Mouse (Mus musculus): Measurements from ENCODE around the gene Ccl1.

Ccl1 gene

DNA sequence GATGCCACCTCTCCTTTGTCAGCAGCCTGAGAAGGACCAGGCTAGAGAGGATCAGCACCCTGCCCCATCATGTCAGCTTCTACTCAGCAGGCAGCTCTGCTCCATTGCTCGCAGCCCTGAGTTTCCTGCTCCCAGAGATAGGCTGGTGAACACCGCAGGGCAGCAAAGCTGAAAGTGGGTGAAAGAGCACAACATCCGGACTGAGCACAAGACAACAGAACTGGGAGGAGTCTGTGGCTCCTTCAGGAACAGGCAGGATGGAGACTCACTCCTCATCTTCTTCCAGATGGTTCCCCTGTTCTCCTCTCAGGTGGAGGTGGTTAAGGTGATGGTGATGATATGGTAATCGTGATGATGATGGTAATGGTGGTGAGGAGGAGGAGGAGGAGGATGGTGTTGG is at the start of gene Ccl1:
Gene Ccl1 (minus strand): TSS at position 101 of the 400 bp plus-strand sequence.
- no peak for DNase-seq (ENCODE audit: low spot score)

DNA sequence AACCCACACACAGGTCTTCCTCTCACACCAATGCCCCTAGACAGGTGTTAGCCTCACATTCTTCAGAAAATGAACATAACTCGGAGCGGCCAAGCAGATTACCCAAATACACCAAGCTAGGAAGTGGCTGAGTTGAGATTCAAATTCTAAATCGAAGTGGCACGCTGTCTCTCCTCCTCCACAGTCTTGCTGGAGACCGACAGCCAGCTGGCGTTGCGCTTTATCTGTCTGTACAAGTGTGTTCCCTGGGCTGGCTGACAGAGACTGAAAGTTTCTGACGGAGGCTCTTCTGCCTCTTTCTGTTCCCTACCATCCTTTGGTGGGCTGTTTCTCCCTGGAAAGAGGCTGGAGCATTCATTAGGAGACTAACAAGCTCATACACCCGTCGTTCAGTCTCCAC is 45.5 kb upstream of the Ccl1 start:
- no peak for DNase-seq (ENCODE audit: low spot score)

DNA sequence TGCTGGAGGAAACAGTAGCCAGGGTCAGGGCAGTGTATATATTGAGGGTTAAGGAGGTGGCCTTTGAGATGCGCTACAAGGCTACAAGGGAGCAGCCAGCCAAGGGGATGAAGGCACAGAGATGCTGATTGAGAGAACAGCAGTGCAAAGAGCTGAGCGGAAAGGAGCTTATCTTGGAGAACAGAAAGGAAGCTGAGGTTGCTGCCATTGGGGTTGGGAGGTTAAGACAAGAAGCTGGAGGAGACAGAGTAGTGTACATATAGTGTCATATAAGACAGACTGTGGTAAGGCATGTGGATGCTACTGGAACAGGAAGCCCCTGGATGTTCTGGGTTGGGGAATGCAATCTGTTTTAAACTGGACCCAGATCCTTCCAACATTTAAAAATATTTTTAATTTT is 35.4 kb upstream of the Ccl1 start:
- no peak for DNase-seq (ENCODE audit: low spot score)

DNA sequence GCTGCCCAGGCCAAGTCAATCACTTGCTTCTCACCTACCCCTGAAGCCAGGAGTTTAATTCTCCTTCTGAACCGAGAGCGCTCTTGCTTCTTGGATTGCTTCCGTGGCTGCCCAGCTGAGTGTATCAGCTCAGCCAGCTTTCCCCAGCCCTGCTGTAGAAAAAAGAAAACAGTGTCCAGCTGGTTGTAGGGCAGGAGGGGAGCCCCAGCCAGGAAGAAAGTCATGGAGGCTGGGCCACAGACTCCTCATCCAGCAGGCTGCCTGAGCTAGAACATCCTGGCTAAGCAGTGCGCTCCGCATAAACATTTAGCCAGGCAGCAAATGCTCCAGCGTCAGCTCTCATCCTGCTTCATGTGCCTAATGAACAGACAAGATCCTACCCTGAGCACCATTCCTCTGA is 34.9 kb upstream of the Ccl1 start:
- no peak for DNase-seq (ENCODE audit: low spot score)

DNA sequence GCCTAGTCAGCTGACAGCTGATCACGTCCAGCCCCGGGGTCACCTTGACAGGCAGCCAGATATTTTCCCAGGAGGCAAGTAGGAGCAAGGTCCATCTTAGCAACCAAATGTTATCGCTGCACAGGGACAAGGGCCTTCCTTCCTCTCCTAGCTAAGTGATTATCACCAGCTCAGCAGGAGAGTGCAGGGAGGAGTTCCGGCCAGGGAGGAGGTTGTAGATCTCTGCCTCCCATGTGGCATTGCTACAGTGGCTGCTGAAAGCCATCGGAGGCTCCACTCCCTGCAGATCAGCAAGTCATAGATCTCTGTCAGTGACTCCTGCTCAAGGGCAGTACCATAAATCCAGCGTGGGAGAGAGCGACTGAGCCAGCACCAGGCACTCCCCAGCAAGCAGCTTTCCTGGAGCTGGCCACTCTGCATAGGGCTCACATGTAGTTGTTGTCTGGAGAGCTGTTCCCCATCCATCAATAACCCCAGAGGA is 34.5 kb upstream of the Ccl1 start:
- no peak for DNase-seq (ENCODE audit: low spot score)

DNA sequence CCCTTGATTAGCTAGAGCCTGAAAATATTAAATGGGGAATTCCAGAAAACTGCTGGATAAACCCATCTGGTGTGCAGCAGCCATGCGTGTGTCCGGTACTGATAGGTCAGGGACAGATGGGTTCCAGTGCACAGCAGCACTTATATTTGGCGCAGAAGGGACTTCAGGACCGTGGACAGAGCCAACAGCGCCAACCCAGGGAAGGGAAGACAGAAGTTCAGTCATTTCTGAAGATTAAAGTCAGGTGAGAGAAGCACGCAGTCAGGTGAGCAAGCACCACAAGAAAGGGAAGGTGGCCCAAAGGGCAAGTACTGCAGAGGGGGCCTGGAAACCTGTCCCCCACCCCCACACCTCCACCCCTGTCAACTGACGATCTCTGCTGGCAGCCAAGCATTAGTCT is 7.7 kb upstream of the Ccl1 start:
- DNase-seq (ENCODE audit: low spot score): no peak

DNA sequence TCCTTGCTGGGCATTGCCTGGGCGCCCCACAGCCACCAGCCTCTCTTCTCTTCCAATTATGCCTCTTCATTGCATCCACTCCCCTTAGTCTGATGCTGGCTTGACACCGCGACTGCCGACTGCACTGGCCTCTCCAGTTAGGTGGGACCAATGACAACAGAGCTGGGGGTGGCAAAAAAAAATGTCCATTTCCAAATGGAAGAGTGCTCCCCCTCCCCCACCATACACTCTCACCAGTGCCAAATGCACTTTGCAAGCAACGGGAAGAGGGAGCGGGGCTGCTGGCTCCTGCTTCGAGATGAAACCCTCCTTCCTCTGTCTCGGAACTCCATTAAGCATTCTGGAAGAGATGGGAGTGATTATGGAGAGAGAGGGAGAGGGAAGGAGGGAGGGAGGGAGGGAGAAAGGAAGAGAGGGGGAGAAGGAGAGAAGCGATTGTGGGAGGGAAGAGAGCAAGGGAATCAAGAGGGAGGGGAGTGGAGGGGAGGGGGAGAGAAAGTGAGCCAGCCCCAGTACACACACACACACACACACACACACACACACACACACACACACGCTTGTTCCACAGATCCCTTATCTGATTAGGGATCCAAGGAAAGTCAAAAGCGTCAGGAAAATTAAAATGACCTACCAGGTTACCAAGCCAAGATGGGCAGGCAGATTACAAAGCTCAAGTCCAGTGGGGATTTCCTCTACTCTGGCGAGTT is 5.0 kb upstream of the Ccl1 start:
- DNase-seq (ENCODE audit: low spot score): no peak

DNA sequence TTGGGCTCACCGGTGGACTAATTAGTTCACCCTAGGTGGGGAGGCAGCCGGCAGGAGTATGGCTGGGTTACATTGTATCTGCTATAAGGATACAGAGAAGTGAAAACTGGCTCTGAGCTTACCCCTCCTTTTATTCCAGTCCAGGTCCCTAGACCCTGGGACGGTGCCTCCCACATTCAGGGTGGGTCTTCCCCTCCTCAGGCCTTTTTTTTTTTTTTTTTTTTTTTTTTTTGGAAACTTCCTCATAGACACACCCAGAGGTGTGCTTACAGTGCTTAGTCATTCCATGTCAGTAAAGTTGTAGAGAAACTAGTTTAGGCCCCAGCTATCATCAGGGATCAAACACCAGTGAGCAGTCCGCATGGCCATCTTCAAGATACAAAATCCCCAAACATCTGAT is 7.6 kb downstream of the Ccl1 start:
- DNase-seq (ENCODE audit: low spot score): no peak

DNA sequence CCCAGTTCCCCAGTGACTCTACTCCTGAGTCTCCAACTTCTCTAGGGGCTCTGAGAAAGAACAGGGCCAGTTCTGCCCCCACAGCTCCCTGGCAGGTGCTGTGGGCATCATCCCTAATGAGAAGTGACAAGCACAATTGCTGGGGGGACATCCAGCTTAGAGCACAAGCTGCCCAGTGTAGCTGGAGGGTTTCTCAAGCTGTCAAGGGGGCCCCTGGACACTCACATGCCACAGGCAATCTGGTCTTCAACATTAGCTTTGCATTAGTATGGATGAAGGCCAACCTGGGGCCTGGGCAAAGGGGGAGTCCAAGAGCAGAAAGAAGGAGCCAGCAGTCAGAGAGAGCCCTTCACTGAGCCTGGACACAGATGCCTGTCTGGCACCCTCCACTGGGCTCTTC is 14.6 kb downstream of the Ccl1 start:
- no peak for DNase-seq (ENCODE audit: low spot score)

DNA sequence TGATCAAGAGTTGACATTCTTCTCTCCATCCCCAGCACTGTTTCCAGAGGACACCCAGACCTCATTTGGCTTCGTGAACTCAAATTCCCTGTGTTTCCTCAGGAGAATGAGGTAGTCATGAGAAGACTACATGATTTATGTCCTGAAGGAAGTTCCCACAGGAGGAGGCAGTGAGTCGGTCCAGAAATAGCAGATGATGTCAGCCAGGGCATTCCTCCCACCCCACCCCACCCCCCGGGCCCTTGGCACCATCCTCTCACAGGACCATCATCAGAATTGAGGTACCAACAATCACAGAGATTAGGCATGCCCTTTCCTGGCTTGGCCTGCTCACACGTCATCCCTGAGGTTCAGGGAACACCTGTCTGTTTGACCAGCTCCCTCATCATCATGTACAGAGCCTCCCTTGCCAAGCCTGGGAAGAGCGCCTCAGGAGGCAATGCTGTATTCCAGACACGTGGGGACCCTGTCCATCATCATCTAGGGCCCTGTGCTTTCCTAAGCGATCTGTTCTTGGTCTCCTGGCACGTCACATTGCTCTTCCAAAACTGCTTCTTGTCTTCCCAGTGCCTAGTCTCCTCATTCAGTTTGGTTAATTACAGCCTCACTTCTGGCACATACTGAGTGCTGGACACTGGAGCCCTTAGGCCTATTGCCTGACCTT is 31.2 kb downstream of the Ccl1 start:
- no peak for DNase-seq (ENCODE audit: low spot score)

DNA sequence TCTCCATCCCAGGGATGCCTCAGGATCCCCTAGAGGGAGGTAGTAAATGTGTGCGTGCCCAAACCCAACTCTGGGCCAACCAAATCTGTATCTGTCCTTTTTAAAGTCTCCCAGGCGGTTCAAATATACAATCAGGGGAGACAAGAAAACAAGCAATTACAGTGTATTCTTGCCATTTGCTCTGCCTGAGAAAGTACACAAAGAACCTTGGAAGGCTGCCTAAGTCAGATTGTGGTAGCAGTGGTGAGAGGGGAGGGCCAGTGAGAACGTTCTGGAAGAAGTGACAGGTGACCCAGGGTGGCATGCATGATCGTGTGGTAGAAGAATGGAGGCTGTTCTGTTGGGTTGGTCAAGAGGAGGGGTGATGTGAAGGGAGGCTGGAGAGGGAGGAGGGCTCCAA is 46.4 kb downstream of the Ccl1 start:
- no peak for DNase-seq (ENCODE audit: low spot score)

DNA sequence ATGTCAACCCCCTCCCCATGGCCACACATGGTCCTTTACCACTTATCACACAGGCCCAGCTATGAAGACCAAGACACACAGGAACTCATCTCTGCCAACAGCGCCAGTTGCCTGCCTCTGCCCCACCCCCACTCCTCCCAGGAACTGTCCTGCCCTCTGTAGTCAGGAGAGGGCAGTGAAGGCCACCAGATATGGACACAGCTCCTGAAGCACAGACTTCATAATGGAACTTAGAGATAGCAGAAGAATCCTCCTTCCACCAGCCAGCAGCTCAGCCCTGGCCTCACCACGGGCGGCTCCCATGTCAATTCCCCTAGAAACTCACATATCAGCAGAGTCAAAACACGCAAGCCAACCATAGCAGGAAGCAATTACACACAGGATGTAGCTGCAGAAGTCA is 49.9 kb downstream of the Ccl1 start:
- DNase-seq (ENCODE audit: low spot score): no peak

DNA sequence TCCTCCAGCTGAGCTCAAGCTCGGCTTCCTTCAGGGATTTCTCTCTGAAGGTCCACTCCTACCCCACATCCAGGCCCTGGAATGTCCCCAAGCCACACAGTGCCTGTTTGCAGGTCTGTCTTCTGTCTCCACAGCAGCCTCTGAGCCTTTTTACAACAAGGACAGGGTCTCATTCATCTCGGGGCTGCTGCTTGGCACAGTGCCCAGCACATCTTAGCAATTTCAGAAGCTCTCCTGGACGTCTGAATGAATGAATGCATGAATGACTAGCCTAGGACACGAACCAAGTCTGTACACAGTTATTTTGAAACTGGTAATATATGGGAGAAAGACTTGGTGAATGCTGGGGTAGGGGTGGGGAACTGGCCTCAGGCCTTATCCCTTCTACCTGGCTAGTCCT is 52.1 kb downstream of the Ccl1 start:
- DNase-seq (ENCODE audit: low spot score): no peak

DNA sequence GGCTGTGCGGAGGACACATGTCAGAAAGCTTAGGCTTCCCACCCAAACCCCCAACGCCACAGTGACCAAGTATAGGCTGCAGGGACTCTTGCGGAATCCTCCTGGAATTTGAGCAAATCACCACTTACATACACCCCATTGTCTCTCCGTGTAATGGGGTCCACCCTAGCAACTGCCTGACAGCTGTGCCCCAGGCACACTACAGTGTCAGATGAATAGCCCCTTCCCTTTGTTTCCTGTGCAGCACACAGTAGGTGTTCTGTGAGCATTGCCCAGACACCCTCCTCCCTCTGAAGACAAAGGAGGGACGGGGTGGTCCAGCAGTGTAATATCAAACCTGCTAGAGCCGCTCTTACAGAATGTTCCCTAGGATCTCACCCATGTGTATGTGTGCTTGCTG is 54.2 kb downstream of the Ccl1 start:
- DNase-seq (ENCODE audit: low spot score): no peak

DNA sequence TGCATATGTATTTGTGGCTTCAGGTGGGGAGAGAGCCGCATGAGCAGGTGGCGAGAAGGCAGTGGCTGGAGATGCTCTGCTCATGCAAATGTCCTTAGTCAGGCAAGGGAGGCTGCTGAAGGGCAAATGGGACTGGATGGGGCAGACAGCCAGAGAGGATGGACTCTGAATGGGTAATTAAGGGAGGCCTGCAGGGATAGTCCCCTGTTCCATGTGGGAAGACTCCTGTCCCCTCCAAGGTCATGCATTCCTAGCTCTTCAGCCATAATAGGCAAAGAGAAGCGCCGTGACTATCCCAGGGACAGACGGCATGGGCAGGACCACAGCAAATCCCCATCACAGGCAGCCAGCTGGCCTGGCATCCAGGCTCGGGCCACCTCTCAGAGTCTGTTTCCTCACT is 55.5 kb downstream of the Ccl1 start:
- no peak for DNase-seq (ENCODE audit: low spot score)

DNA sequence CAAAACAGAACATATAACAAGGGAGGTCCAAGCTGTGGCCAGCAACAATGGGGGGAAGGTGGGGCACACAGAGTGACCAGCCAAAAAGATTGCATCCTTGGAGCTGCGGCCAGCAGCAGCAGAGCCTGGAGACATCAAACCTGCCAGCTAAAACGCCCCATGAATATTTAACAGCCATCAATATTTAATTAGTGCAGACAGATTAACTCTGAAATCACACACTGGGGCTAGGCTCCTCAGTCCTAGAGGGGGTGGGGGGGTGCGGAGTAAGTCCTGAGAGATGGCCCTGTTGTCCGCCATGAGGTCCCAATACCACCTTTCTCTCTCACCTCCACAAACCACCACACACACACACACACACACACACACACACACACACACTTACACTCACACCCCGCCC is 68.1 kb downstream of the Ccl1 start:
- DNase-seq (ENCODE audit: low spot score): no peak

DNA sequence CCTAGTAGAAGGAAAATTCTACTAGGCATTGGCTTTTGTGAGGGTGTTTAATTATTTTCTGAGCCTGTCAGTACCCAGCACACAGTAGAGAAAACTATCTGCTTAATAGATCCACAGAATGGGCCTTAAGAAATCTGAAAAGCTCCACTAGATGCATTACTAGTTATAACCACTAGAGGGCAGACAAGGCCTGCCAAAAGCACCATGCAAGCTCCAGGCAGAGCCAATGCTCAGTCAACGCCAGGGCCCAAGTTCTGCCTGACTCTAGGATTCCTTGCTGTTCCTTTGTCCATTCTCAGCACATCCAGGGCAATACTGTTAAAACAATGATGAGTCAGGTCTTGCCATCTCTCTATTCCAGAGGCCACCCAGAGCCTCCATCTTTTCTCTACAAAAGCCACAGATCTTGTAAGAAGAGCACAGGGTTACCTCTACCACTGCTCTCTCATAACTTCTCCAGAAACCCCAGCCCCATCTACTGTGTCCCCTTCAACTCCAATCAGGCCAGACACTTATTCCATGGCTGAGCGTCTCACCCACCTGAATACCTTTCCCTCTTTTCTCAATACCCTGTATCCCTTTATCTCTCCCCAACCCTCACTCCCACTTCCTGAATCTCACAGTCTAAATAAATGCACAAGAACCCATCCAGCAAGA is 69.8 kb downstream of the Ccl1 start:
- DNase-seq (ENCODE audit: low spot score): peak; percentile 21

DNA sequence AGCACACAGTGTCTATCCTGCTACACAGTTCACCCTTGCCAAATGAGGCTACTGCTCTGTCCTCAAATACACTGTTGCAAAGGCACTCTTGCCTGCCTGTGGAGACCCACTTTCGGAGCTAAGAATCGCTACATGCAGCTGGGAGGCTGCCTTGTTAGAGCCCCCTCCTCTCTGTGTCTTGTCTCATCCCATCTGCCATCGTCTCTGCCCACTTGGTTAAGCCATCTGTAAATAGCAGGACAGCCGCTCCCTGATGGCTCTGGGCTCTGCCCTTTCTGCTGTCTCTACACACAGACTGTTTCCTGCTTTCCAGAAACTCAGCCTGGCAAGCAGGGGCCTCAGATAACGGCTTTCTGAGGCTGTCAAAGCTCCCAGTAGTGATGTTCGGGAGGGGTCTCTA is 71.5 kb downstream of the Ccl1 start:
- no peak for DNase-seq (ENCODE audit: low spot score)

DNA sequence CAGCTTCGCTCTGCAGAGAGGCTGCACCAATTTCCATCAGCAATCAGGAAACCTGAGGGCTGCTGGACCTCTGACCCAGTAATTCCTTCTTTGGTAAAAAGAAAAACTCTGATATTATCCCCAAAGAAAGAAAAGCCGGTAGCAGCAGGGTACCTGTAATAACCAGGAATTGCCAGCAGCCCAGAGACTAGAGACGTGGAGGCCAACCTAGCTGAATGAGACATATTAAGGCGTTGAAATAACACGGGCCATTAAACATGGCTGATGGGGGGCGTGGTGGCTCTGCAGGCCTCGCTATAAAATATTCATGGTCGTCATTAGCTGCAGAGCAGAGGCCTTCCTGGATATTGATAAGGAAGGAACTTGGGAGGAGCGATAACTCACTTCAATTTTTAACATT is 78.5 kb downstream of the Ccl1 start:
- no peak for DNase-seq (ENCODE audit: low spot score)

DNA sequence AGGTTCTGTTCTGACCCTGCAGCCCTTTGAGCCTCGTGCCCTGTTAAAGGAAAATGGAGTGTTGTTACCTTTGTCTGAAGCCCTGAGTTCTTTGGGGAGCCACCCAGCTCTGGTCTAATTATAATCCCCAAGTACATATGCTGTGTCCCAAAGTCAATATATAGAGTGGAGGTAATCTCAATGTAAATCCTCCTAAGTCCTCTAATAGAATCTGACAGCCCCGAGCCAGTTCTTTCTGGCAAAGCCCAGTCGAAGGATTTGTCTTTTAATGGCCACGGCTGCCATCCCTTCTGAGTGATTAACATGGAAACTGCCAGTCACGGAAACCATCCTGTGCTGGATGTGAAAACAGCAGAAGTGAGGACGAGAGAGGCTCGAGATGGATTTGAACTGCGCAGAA is 79.6 kb downstream of the Ccl1 start:
- DNase-seq (ENCODE audit: low spot score): no peak

DNA sequence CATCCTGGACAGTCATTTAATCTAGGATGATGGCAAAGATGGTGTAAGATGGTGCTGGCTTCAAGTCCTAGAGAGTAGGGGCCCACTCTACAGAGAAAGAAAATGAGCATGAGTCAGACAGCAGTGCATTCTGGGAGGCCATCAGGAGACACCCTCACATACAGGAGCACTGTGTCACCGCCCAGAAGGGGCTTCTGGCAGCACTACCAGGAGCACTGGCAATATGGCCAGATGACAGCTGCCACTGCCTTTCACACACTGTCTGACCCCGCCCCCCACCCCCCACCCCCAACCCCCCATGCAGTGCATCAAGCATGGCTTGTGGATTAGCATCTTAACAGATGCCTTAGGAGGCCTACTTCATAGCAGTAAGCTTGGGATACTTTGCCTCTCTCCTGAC is 89.0 kb downstream of the Ccl1 start:
- DNase-seq (ENCODE audit: low spot score): no peak

DNA sequence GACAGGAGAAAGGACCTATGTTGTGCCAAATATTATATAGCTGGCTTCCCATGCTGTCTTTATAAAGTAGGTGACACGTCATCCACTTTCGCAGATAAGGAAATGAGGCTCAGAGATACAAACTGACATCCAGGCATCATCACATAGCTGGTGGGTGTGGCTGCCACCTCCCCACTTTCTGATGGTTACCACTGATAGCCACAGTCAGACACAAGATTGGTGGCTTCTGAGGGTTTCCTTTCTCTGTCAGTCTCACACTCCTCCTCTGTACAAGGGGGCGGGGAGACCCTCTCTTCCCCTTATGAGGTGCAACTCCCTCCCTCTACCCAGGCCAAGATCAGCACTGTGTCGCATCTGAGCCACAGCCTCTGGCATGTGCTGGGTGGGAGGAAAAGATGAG is 91.1 kb downstream of the Ccl1 start:
- no peak for DNase-seq (ENCODE audit: low spot score)

DNA sequence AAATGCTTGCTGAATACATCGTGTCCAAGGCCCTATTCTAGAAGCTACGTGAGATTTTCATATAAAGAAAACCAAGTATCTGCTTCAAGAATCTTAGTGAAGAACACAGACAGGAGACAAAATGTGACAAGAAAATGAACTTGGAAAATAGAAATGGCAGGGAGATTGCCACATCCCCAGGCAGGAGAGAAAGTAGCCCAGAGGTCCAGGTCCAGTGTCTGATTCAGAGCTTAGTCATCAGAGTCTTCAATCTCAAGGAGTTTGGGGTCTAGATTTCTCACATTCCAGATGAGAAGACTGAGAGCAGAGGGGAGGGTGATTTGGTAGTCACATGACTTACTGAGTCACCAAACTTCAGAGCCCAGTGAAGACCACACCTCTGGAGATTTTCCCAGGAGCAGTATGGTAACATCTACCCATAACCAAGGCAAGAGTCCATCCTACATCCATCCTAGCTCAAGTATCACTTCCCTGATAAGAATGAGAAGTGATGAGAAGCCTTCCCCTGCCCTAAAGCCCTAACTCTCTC is 98.5 kb downstream of the Ccl1 start:
- no peak for DNase-seq (ENCODE audit: low spot score)

Measured in lung, postnatal 25 days (tissue).